Mouse (Mus musculus) cortical plate, adult 2 months (tissue): Measurements from ENCODE around the gene Gm21905.

ENCODE experiments used
- CTCF ChIP-seq: fragments of 200-500 bp; IDR thresholded peaks from 2 replicates; pipeline ENCODE4 v1.5.1; 2011; ENCODE audit warnings: mild to moderate bottlenecking, control low read depth, low read length; ENCODE audit not compliant: insufficient read depth; ENCODE audit errors: extremely low read depth
- POLR2A ChIP-seq: fragments of 200-500 bp; IDR thresholded peaks from 2 replicates; pipeline ENCODE4 v1.6.1; 2011; ENCODE audit warnings: mild to moderate bottlenecking, low read length, control low read depth; ENCODE audit not compliant: insufficient read depth; ENCODE audit errors: extremely low read depth

DNA sequence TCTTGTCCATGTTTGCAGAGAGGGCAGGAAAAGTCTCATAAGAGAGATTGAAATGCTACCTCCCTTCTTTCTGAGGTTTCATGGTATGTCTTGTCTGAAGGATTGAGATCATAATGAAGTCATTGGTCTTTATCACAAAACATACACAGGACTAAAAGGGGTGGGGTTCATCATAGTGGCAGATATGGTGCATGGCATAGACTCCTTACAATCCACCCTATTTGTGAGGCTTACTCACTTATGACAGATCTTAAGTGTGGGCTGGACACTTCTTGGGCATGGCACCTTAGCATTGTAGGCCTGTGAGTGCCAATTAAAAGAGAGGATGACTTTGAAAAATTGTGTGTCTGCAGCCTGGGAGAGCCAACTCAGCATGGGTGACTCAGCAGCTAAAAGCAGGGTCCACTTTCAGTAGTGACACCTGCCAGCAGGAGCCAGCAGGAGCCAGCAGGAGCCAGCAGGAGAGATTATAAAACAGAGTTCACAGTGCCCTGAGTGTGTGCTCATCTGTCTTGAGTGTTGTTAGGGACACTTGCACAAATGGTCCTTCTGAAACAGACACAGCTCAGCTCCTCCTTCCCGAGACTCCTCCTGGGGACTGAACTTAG lies 62.6 kb downstream of the Gm21905 start:
- no peak for TF ChIP-seq CTCF
- TF ChIP-seq POLR2A: no peak
